Mouse (Mus musculus) liver, adult 2 months (tissue): ENCODE data around the gene Cwh43. TPM values are rescaled to one million over a fixed set of nuclear protein-coding genes. Genes with fewer than 3 reads are reported as not detected.

Experiments
- DNase-seq: peaks from one replicate; pipeline ENCODE4 v3.0.0-alpha.2; 2011; ENCODE audit warnings: low read depth, low spot score; ENCODE audit errors: extremely low read depth
- H3K27ac ChIP-seq: fragments of 200-500 bp; replicated peaks from 2 replicates; pipeline ENCODE4 v1.5.1; 2012; ENCODE audit warnings: low read depth, mild to moderate bottlenecking, control low read depth, inconsistent platforms, low read length; ENCODE audit not compliant: insufficient read depth
- H3K27me3 ChIP-seq: fragments of 200-500 bp; 2 replicates; pipeline ENCODE4 v1.6.1; 2012; ENCODE audit warnings: mild to moderate bottlenecking, moderate library complexity, low read length, inconsistent platforms; ENCODE audit not compliant: control insufficient read depth, insufficient read depth
- H3K36me3 ChIP-seq: fragments of 200-500 bp; 2 replicates; pipeline ENCODE4 v1.6.1; 2012; ENCODE audit warnings: low read length, inconsistent platforms; ENCODE audit not compliant: control insufficient read depth, insufficient read depth
- H3K4me1 ChIP-seq: fragments of 200-500 bp; 2 replicates; pipeline ENCODE4 v1.6.1; 2011; ENCODE audit warnings: low read length; ENCODE audit not compliant: control insufficient read depth, insufficient read depth
- H3K4me3 ChIP-seq: fragments of 200-500 bp; 2 replicates; pipeline ENCODE4 v1.5.1; 2011; ENCODE audit warnings: low read depth, mild to moderate bottlenecking, control low read depth, low read length, moderate library complexity; ENCODE audit not compliant: insufficient read depth
- H3K79me2 ChIP-seq: fragments of 200-500 bp; 2 replicates; pipeline ENCODE4 v1.6.1; 2012; ENCODE audit warnings: inconsistent platforms, mild to moderate bottlenecking, low read length, moderate library complexity; ENCODE audit not compliant: control insufficient read depth, insufficient read depth
- H3K9ac ChIP-seq: fragments of 200-500 bp; 2 replicates; pipeline ENCODE4 v1.6.1; 2012; ENCODE audit warnings: low read depth, mild to moderate bottlenecking, control low read depth, inconsistent platforms, low read length
- CTCF ChIP-seq: fragments of 200-500 bp; IDR thresholded peaks from 2 replicates; pipeline ENCODE4 v1.5.1; 2011; ENCODE audit warnings: low read depth, low read length, control low read depth
- POLR2A ChIP-seq: fragments of 200-500 bp; IDR thresholded peaks from 2 replicates; pipeline ENCODE4 v1.6.1; 2011; ENCODE audit warnings: low read length, control low read depth; ENCODE audit not compliant: insufficient read depth; ENCODE audit errors: extremely low read depth
- WGBS: fragments of 180-500 bp; shearing (Covaris S2); methylation state at CpG from one replicate; pipeline ENCODE4 v1.1.7; 2018; 5-methylcytosine and 5-hydroxymethylcytosine counted together
- polyA plus RNA-seq: library from polyadenylated mRNA; depleted of rRNA; stranded (reverse); fragments of >200 nt; gene quantifications from 2 replicates; pipeline ENCODE4 v1.2.3, GENCODE M21; 2012
- total RNA-seq: library from RNA; depleted of rRNA; stranded (reverse); fragments of >200 nt; gene quantifications from 2 replicates; pipeline ENCODE4 v1.2.3, GENCODE M21; 2014

Cwh43 gene
- total and polyA plus RNA-seq, 2 experiments: not detected

DNA sequence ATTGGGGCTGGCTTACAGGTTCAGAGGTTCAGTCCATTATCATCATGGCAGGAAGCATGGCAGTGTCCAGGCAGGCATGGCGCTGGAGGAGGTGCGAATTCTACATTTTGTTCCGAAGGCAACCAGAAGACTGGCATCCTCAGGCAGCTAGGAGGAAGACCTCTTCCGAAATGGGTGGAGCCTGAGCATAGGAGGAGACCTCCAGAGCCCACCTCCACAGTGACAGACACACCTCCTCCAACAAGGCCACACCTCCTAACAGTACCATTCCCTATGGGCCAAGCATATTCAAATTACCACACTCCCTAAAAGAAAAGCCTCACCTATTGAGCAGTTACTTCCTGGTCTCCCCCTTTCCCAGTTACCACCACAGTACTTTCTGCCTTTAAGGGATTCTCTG lies 3.0 kb upstream of the Cwh43 start:
- peaks cover 9% of the 10 kb centered on the region for H3K27me3 ChIP-seq
- no peak overlapping the region for H3K9ac ChIP-seq
- DNase-seq: no peak
- no peak for TF ChIP-seq CTCF
- no peak for TF ChIP-seq POLR2A
- H3K36me3 ChIP-seq: no peaks in the 10 kb centered on the region
- H3K27ac ChIP-seq: no peak overlapping the region
- no peaks in the 10 kb centered on the region for H3K4me1 ChIP-seq
- H3K79me2 ChIP-seq: no peaks in the 10 kb centered on the region
- no peak overlapping the region for H3K4me3 ChIP-seq
- 97% methylated on average over 4 of the region's 4 CpGs for WGBS

DNA sequence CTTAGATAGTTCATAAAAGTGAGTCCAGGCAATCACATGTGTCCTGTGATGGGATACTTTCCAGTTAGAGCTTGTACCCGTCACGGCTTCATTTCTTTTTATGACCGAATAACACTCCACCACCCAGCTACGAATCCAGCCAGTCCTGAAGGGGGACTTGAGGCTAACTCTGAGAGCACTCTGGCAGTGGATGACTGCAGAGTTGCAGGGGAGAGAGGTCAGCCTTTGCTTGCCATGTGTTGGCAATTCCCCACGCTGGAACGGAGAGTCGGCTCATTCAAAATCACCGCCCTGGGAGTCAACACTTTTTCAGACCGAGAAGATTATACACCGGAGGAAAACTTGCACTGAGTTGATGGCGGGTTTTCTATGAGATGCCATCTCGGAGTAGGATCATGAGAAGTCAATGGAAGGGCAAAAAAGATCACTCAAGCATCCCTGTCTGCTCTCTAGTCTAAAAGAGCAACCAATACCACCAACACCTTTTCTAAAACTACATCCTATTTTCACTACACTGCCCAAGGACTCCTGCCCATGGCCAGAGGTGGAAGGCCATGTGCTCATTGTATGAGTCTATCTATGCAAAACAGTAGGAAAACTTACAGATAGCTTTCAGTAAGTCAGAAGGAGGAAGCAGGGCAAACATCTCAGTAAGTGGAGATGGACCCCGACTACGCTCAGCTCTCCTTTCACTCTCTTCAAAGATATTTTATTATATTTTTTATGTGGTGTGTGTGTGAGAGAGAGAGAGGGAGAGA lies 2.4 kb upstream of the Cwh43 start:
- Histone ChIP-seq H3K27ac (no peak overlapping the region), H3K9ac (no peak overlapping the region), H3K4me1 (no peaks in the 10 kb centered on the region), H3K4me3 (no peak overlapping the region), H3K79me2 (no peaks in the 10 kb centered on the region), H3K36me3 (no peaks in the 10 kb centered on the region), H3K27me3 (peaks cover 9% of the 10 kb centered on the region)
- TF ChIP-seq CTCF (no peak), POLR2A (no peak)
- no peak for DNase-seq
- WGBS: 92% methylated on average over 14 of the region's 14 CpGs

DNA sequence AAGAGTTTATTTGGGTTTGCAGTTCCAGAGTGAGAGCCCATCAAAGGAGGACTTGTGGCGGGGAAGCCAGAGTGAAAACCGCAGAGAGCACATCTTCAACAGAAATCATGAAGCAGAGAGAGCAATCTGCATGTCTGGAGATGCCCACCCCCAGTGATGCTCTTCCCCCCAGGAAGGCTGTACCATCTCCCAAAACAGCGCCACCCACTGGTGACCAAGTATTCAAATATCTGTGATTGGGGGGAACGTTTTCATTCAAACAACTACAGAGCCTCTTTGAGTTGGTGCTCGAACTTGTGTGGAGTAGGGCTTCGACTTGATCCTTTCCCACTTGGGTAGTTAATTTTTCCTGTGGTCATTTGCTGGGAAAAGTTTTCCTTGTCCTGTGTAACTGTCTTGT lies 1.1 kb upstream of the Cwh43 start:
- Histone ChIP-seq H3K4me1 (no peaks in the 10 kb centered on the region), H3K27me3 (peaks cover 9% of the 10 kb centered on the region), H3K4me3 (no peak overlapping the region), H3K27ac (no peak overlapping the region), H3K9ac (no peak overlapping the region), H3K79me2 (no peaks in the 10 kb centered on the region), H3K36me3 (no peaks in the 10 kb centered on the region)
- WGBS: 77% methylated on average over 6 of the region's 6 CpGs
- no peak for TF ChIP-seq CTCF
- no peak for TF ChIP-seq POLR2A
- DNase-seq: no peak

GRCm38 (mm10) chr5:73406861-73407260 lies 986 bp downstream of the Cwh43 start:
- no peaks in the 10 kb centered on the region for H3K36me3 ChIP-seq
- no peak for TF ChIP-seq CTCF
- no peak for TF ChIP-seq POLR2A
- no peaks in the 10 kb centered on the region for H3K79me2 ChIP-seq
- H3K27ac ChIP-seq: no peak overlapping the region
- no peak overlapping the region for H3K4me3 ChIP-seq
- WGBS: 26% methylated on average over 6 of the region's 6 CpGs
- H3K4me1 ChIP-seq: no peaks in the 10 kb centered on the region
- no peak for DNase-seq
- peaks cover 9% of the 10 kb centered on the region for H3K27me3 ChIP-seq
- H3K9ac ChIP-seq: no peak overlapping the region

DNA sequence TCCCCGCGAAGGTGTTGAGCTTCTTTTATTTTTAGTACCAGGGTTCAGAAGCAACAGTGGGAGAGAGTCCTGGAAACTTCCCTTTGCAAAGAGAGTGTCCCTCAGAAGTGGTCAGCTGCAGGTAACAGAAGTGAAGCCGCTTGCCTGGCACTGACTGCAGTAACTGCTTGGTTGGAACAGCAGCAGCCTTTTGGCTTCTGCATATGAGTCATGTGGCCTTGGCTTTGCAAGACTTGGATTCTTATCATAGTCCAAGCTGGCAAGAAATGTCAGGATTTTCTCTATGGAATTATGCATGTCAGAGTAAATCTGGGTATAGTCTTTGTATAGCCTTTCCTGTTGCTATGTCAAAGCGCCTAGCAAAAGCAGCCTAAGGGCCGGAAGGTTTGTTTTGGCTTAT lies 4.1 kb downstream of the Cwh43 start:
- Histone ChIP-seq H3K79me2 (no peaks in the 10 kb centered on the region), H3K27ac (no peak overlapping the region), H3K4me3 (no peak overlapping the region), H3K36me3 (no peaks in the 10 kb centered on the region), H3K27me3 (peaks cover 12% of the 10 kb centered on the region), H3K4me1 (no peaks in the 10 kb centered on the region), H3K9ac (no peak overlapping the region)
- TF ChIP-seq CTCF: no peak
- no peak for TF ChIP-seq POLR2A
- no peak for DNase-seq
- 78% methylated on average over 5 of the region's 5 CpGs for WGBS

- TF ChIP-seq CTCF (no peak), POLR2A (no peak)
- WGBS: 77% methylated on average over 5 of the region's 5 CpGs
- H3K4me1 ChIP-seq: no peaks in the 10 kb centered on the region
- H3K27me3 ChIP-seq: peaks cover 2% of the 10 kb centered on the region; the same call in 1 of the 2 replicates
- H3K36me3 ChIP-seq: no peaks in the 10 kb centered on the region
- DNase-seq: no peak
- H3K4me3 ChIP-seq: no peak overlapping the region
- no peaks in the 10 kb centered on the region for H3K79me2 ChIP-seq
- H3K9ac ChIP-seq: no peak overlapping the region
- no peak overlapping the region for H3K27ac ChIP-seq
Measured at GRCm38 (mm10) chr5:73411771-73412170, 5.9 kb downstream of the Cwh43 start.
